Mouse (Mus musculus) heart, embryonic 16.5 days (tissue): ENCODE measurements around the gene Zhx3. TPM values are rescaled to one million over a fixed set of nuclear protein-coding genes. Genes with fewer than 3 reads are reported as not detected.

ENCODE experiments used
- ATAC-seq: fragments of 200-750 bp; cut with Nextera tagmentation; replicated peaks from 2 replicates; pipeline ENCODE4 v1.8.0; 2017; ENCODE audit warnings: moderate number of reproducible peaks; ENCODE audit not compliant: insufficient read depth, low FRiP score; ENCODE audit errors: extremely low read depth
- H3K27ac ChIP-seq: fragments of 300-500 bp; sonication (generic); 2 replicates; pipeline ENCODE4 v1.5.1; 2014; ENCODE audit warnings: mild to moderate bottlenecking, low read length, control low read depth, moderate library complexity
- H3K27me3 ChIP-seq: fragments of 300-500 bp; sonication (generic); 2 replicates; pipeline ENCODE4 v1.6.1; 2014; ENCODE audit warnings: low read length, mixed read lengths; ENCODE audit not compliant: control insufficient read depth, insufficient read depth
- H3K36me3 ChIP-seq: fragments of 300-500 bp; sonication (generic); 2 replicates; pipeline ENCODE4 v1.6.1; 2014; ENCODE audit not compliant: control insufficient read depth, insufficient read depth
- H3K4me1 ChIP-seq: fragments of 300-500 bp; sonication (generic); 2 replicates; pipeline ENCODE4 v1.6.1; 2014; ENCODE audit warnings: low read length, mixed read lengths; ENCODE audit not compliant: control insufficient read depth, insufficient read depth
- H3K4me2 ChIP-seq: fragments of 300-500 bp; sonication (generic); 2 replicates; pipeline ENCODE4 v1.6.1; 2014; ENCODE audit warnings: low read depth, mild to moderate bottlenecking, control low read depth, low read length
- H3K4me3 ChIP-seq: fragments of 300-500 bp; sonication (generic); 2 replicates; pipeline ENCODE4 v1.5.1; 2014; ENCODE audit warnings: mild to moderate bottlenecking, control low read depth, low read length
- H3K9ac ChIP-seq: fragments of 300-500 bp; sonication (generic); 2 replicates; pipeline ENCODE4 v1.6.1; 2014; ENCODE audit warnings: low read length, control low read depth
- H3K9me3 ChIP-seq: fragments of 300-500 bp; sonication (generic); replicated peaks from 2 replicates; pipeline ENCODE4 v1.6.1; 2016; ENCODE audit warnings: low read length; ENCODE audit not compliant: control insufficient read depth
- WGBS: fragments of 180-500 bp; shearing (Covaris S2); extraction: QIAGEN DNeasy Blood & Tissue Kit; methylation state at CpG from one replicate; pipeline ENCODE4 v1.1.7; 2014; 5-methylcytosine and 5-hydroxymethylcytosine counted together
- polyA plus RNA-seq: library from polyadenylated mRNA; unstranded; fragments of >200 nt; fragmentation: Nextera tagmentation; extraction: Ambion mirVana; gene quantifications from 2 replicates; pipeline ENCODE4 v1.2.1, GENCODE M21; 2015

Zhx3 gene
- polyA plus RNA-seq, 1 experiment from 2014 or later: 6.8 TPM

GRCm38 (mm10) chr2:160911558-160912201, 38.9 kb upstream of the Zhx3 start:
- peaks cover 9% of the 10 kb centered on the region; the same call in 1 of the 2 replicates for H3K4me1 ChIP-seq
- 2% methylated on average over 61 of the region's 64 CpGs for WGBS

DNA sequence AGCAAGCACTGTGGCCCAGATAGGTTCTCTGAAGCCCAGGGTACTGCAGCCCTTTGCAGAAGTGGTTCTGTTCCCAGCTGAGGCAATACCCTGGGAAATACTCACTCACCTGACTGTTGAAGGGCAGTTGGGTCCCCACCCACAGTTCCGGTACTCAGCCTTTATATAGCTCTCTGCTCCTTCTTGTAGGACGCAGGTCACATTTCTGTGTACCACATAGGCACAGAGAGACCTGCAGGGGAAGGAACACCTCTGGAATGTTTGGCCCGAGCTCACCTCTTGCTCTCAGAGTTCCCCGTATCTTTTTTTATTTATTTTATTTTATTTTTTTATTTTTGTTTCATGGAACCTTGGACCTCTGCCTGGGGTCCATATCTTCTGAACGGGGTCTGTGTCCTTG, 37.8 kb upstream of the Zhx3 start:
- H3K4me3 ChIP-seq: no peak overlapping the region
- 81% methylated on average over 5 of the region's 5 CpGs for WGBS
- no peaks in the 10 kb centered on the region for H3K36me3 ChIP-seq
- H3K27ac ChIP-seq: no peak overlapping the region
- H3K4me2 ChIP-seq: no peak overlapping the region
- peaks cover 5% of the 10 kb centered on the region; the same call in 1 of the 2 replicates for H3K4me1 ChIP-seq
- no peak for ATAC-seq
- H3K27me3 ChIP-seq: peaks cover 58% of the 10 kb centered on the region
- no peak overlapping the region for H3K9ac ChIP-seq
- H3K9me3 ChIP-seq: no peaks in the 10 kb centered on the region

More at GRCm38 (mm10) chr2:160911558-160912201, 38.9 kb upstream of the Zhx3 start:
- Histone ChIP-seq H3K36me3 (no peaks in the 10 kb centered on the region), H3K4me2 (peak overlapping the region; percentile 94), H3K9ac (peak overlapping the region; percentile 63), H3K9me3 (no peaks in the 10 kb centered on the region), H3K27me3 (peaks cover 58% of the 10 kb centered on the region), H3K4me3 (peak overlapping the region; percentile 60), H3K27ac (no peak overlapping the region)
- ATAC-seq: peak; percentile 23; the same call in 1 of the 2 replicates

DNA sequence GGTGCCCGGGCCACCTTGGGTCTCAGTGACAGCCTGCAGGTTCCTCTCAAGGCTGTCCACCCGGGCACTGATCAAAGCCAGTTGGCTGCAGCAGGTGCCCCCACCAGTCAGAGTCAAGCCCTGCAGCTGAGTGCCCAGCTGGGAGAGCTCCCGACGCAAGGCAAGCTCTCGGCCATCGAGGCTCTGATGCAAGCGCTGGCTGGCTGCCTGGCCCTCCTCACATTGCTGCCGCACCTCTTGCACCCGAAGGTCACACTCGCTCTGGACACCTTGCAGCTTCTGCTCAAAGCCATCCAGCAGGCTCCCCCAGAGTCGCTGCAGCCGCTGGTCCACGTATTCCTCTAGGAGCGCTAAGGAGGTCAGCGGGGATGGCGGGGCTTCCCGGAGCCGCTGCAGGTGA, 35.8 kb upstream of the Zhx3 start:
- no peak overlapping the region for H3K4me3 ChIP-seq
- 44% methylated on average over 18 of the region's 18 CpGs for WGBS
- H3K9ac ChIP-seq: no peak overlapping the region
- no peaks in the 10 kb centered on the region for H3K9me3 ChIP-seq
- no peak for ATAC-seq
- H3K4me2 ChIP-seq: no peak overlapping the region
- no peak overlapping the region for H3K27ac ChIP-seq
- H3K4me1 ChIP-seq: peaks cover 5% of the 10 kb centered on the region; the same call in 1 of the 2 replicates
- H3K27me3 ChIP-seq: peaks cover 50% of the 10 kb centered on the region
- no peaks in the 10 kb centered on the region for H3K36me3 ChIP-seq

DNA sequence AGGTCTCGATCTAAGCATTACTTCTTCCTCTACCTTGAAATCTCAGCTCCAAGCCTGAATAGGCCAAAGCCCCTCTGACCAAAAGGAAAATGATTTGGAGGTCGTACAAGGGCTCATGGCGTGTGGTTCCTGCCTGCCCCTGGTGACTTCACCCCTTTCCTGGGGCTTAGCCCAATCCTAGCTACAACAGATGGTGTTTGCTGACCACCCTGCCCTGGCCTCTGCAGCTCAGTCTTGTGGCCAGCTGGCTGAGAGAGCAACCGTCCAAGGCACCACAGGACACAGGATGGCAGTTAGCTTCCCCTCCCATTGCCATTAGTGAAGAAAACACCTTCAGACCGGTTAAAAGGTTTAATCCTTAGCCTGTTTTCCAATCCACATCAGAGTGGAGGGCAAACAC, 33.3 kb upstream of the Zhx3 start:
- no peak overlapping the region for H3K4me3 ChIP-seq
- ATAC-seq: no peak
- H3K27ac ChIP-seq: no peak overlapping the region
- H3K9ac ChIP-seq: no peak overlapping the region
- H3K9me3 ChIP-seq: no peaks in the 10 kb centered on the region
- no peaks in the 10 kb centered on the region for H3K4me1 ChIP-seq
- H3K36me3 ChIP-seq: no peaks in the 10 kb centered on the region
- H3K27me3 ChIP-seq: peaks cover 28% of the 10 kb centered on the region
- no peak overlapping the region for H3K4me2 ChIP-seq
- WGBS: 74% methylated on average over 5 of the region's 5 CpGs

- no peak overlapping the region for H3K4me2 ChIP-seq
- no peaks in the 10 kb centered on the region for H3K9me3 ChIP-seq
- ATAC-seq: no peak
- H3K27me3 ChIP-seq: peaks cover 20% of the 10 kb centered on the region
- no peaks in the 10 kb centered on the region for H3K4me1 ChIP-seq
- WGBS: 95% methylated on average over 12 of the region's 12 CpGs
- H3K9ac ChIP-seq: no peak overlapping the region
- no peak overlapping the region for H3K4me3 ChIP-seq
- H3K36me3 ChIP-seq: no peaks in the 10 kb centered on the region
- no peak overlapping the region for H3K27ac ChIP-seq
Measured at GRCm38 (mm10) chr2:160905301-160905700, 32.5 kb upstream of the Zhx3 start.

DNA sequence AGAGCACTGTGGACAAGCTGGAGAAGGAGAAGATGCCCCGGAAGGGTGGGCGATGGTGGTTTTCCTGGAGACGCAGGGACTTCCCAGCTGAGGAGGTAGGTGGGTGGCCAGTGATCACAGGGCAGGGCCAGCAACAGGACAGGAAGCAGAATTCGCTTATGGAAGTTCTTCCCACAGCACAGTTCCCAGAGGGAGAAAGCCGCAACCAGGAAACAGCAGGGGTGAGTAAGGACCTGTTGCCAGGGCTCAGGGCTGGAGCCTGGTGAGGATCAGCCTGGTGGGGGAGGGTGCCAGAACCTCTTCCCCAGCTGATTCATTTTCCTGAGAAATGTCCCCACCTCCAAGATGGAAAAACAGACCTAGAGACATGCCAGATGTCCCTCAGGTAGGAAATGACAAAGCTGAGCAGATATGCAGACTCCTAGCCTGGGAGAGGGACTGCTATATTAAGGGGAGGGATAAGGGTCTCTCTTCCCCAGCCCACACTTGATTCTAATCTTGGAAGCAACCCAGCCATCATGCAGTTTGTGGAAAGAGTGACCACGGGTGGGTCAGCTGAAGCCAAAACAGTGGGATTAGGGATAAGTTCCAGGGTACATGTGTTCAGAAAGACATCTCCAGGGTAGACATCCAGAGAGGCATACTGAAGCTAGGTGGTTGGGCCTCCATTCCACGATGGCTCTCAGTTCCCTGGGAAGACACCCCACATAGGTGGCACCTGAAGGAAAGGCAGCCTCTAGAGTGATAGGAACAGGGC, 29.0 kb upstream of the Zhx3 start:
- no peak for ATAC-seq
- Histone ChIP-seq H3K36me3 (no peaks in the 10 kb centered on the region), H3K27ac (no peak overlapping the region), H3K4me3 (no peak overlapping the region), H3K27me3 (no peaks in the 10 kb centered on the region), H3K4me2 (no peak overlapping the region), H3K4me1 (no peaks in the 10 kb centered on the region), H3K9ac (no peak overlapping the region), H3K9me3 (no peaks in the 10 kb centered on the region)
- 66% methylated on average over 7 of the region's 7 CpGs for WGBS

DNA sequence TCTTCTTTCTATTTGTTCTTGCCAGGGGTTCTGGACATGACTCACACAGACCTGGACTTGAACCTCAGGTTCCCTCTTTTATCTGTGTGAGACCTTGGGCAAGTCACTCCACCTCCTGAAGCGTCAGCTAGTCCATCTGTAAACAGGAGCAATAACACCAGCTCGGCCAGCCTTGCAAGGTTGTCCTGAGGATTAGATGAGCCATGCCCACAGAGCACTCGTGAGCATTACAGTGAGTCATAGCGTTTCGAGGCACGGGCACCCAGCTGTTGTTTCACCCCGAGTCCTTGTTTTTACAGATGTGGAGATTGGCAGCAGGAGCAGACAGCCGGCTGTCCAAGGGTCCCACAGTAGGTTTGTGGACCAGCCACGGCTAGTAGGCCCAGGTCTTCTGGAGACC, 18.9 kb upstream of the Zhx3 start:
- no peak for ATAC-seq
- no peaks in the 10 kb centered on the region for H3K9me3 ChIP-seq
- no peak overlapping the region for H3K4me3 ChIP-seq
- H3K4me1 ChIP-seq: 0 out of 2 replicates have a peak, but pooled peaks cover 9% of the 10 kb centered on the region
- no peak overlapping the region for H3K27ac ChIP-seq
- H3K9ac ChIP-seq: no peak overlapping the region
- no peak overlapping the region for H3K4me2 ChIP-seq
- 0 out of 2 replicates have a peak, but pooled peaks cover 3% of the 10 kb centered on the region for H3K36me3 ChIP-seq
- no peaks in the 10 kb centered on the region for H3K27me3 ChIP-seq
- WGBS: 85% methylated on average over 9 of the region's 9 CpGs

- Histone ChIP-seq H3K9ac (no peak overlapping the region), H3K4me2 (no peak overlapping the region), H3K4me3 (no peak overlapping the region), H3K9me3 (no peaks in the 10 kb centered on the region), H3K27me3 (no peaks in the 10 kb centered on the region), H3K36me3 (0 out of 2 replicates have a peak, but pooled peaks cover 2% of the 10 kb centered on the region), H3K27ac (no peak overlapping the region), H3K4me1 (0 out of 2 replicates have a peak, but pooled peaks cover 9% of the 10 kb centered on the region)
- WGBS: 81% methylated on average over 5 of the region's 5 CpGs
- no peak for ATAC-seq
Measured at GRCm38 (mm10) chr2:160891045-160891444, 18.2 kb upstream of the Zhx3 start.

GRCm38 (mm10) chr2:160887859-160888258, 15.1 kb upstream of the Zhx3 start:
- peak; percentile 73 for ATAC-seq

More at GRCm38 (mm10) chr2:160887859-160888258, 15.1 kb upstream of the Zhx3 start:
- H3K27me3 ChIP-seq: no peaks in the 10 kb centered on the region
- peak overlapping the region; percentile 58 for H3K4me3 ChIP-seq
- H3K27ac ChIP-seq: no peak overlapping the region
- H3K9ac ChIP-seq: peak overlapping the region; percentile 68
- H3K4me1 ChIP-seq: 0 out of 2 replicates have a peak, but pooled peaks cover 9% of the 10 kb centered on the region
- no peaks in the 10 kb centered on the region for H3K9me3 ChIP-seq
- H3K36me3 ChIP-seq: no peaks in the 10 kb centered on the region
- H3K4me2 ChIP-seq: peak overlapping the region; percentile 96
- whole genome bisulfite sequencing: under 1% methylated on average over 26 of the region's 26 CpGs
